Mouse (Mus musculus) forebrain, embryonic 14.5 days (tissue): ENCODE measurements at regions not wholly inside any gene's neighbourhood (a gene's known extent, or its start where the extent isn't known, plus 50 kb on each side); places are given as distances from the start of the nearest gene placed in this dataset.

Experiments
- ATAC-seq: fragments of 200-750 bp; cut with Nextera tagmentation; 2 replicates; pipeline ENCODE4 v1.8.0; 2017; ENCODE audit warnings: mild to moderate bottlenecking, moderate library complexity
- DNase-seq: peaks from one replicate; pipeline ENCODE4 v3.0.0-alpha.2; 2015; ENCODE audit warnings: low spot score
- H3K27ac ChIP-seq: fragments of 300-500 bp; sonication (generic); 2 replicates; pipeline ENCODE4 v1.5.1; 2014; ENCODE audit warnings: low read depth, mild to moderate bottlenecking, control low read depth, low read length, moderate library complexity
- H3K27me3 ChIP-seq: fragments of 300-500 bp; sonication (generic); replicated peaks from 2 replicates; pipeline ENCODE4 v1.6.1; 2014; ENCODE audit warnings: low read length, control low read depth, mixed read lengths; ENCODE audit not compliant: control insufficient read depth, insufficient read depth
- H3K36me3 ChIP-seq: fragments of 300-500 bp; sonication (generic); 2 replicates; pipeline ENCODE4 v1.6.1; 2014; ENCODE audit warnings: low read length, control low read depth; ENCODE audit not compliant: control insufficient read depth, insufficient read depth
- H3K4me1 ChIP-seq: fragments of 300-500 bp; sonication (generic); 2 replicates; pipeline ENCODE4 v1.6.1; 2014; ENCODE audit warnings: antibody characterized with exemption, low read length, control low read depth; ENCODE audit not compliant: control insufficient read depth, insufficient read depth
- H3K4me2 ChIP-seq: fragments of 300-500 bp; sonication (generic); 2 replicates; pipeline ENCODE4 v1.6.1; 2014; ENCODE audit warnings: mild to moderate bottlenecking, control low read depth, low read length
- H3K4me3 ChIP-seq: fragments of 300-500 bp; sonication (generic); 2 replicates; pipeline ENCODE4 v1.5.1; 2014; ENCODE audit warnings: low read depth, low read length, control low read depth
- H3K9ac ChIP-seq: fragments of 300-500 bp; sonication (generic); 2 replicates; pipeline ENCODE4 v1.6.1; 2014; ENCODE audit warnings: mild to moderate bottlenecking, low read length, control low read depth, moderate library complexity
- H3K9me3 ChIP-seq: fragments of 300-500 bp; sonication (generic); replicated peaks from 2 replicates; pipeline ENCODE4 v1.6.1; 2016; ENCODE audit warnings: low read length, control low read depth, mixed read lengths; ENCODE audit not compliant: control insufficient read depth
- WGBS: fragments of 180-500 bp; shearing (Covaris S2); extraction: QIAGEN DNeasy Blood & Tissue Kit; methylation state at CpG from one replicate; pipeline ENCODE4 v1.1.7; 2014; 5-methylcytosine and 5-hydroxymethylcytosine counted together

DNA sequence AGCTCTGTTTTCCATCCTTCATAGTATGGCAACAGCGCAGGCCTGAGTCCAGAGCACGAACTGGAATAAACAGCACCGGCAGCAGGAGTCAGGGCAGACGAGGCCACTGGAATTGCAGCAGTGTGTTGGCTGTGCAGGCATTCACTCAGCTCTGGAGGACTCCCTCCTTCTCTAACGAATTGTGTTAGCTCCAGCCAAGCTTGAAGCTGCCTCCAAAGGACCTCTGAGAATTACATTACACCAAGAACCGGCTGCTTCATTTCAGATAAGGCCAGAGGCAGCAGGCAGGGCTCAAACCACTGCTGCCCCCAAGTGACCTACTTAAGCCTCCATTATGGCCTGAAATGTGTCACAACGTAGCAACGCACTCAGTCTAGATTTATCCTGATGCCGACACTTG lies 162.5 kb upstream of the Igfbp7 start:
- Histone ChIP-seq H3K36me3 (no peaks in the 10 kb centered on the region), H3K9ac (no peak overlapping the region), H3K27ac (no peak overlapping the region), H3K4me3 (no peak overlapping the region), H3K27me3 (0 out of 2 replicates have a peak, but pooled peaks cover 3% of the 10 kb centered on the region), H3K4me2 (no peak overlapping the region), H3K4me1 (no peaks in the 10 kb centered on the region), H3K9me3 (no peaks in the 10 kb centered on the region)
- ATAC-seq (no peak), DNase-seq (no peak)
- 59% methylated on average over 9 of the region's 9 CpGs for WGBS

DNA sequence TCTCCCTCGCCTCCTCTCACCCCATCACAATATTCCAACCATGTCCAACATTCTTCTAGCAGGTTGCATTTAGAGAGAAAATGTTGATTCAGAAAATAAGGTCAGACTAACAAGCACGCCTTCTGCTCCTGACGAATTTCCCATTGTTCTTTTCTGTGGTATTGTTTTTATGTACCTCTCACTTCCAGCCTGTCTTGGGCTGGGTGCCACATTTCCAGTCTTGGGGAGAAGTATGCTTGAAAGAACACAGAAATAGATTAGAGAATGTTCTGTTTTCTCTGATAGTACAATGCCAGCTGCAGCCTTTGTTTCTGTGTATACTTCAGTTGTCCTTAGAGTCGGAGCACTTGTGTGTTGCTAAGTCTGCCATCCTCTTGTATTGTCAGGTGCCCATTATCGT lies 160.3 kb upstream of the Igfbp7 start:
- Histone ChIP-seq H3K4me2 (no peak overlapping the region), H3K9me3 (no peaks in the 10 kb centered on the region), H3K27ac (no peak overlapping the region), H3K4me3 (no peak overlapping the region), H3K4me1 (no peaks in the 10 kb centered on the region), H3K9ac (no peak overlapping the region), H3K27me3 (0 out of 2 replicates have a peak, but pooled peaks cover 3% of the 10 kb centered on the region), H3K36me3 (no peaks in the 10 kb centered on the region)
- 66% methylated on average over 5 of the region's 5 CpGs for WGBS
- DNase-seq = no peak
- no peak for ATAC-seq

DNA sequence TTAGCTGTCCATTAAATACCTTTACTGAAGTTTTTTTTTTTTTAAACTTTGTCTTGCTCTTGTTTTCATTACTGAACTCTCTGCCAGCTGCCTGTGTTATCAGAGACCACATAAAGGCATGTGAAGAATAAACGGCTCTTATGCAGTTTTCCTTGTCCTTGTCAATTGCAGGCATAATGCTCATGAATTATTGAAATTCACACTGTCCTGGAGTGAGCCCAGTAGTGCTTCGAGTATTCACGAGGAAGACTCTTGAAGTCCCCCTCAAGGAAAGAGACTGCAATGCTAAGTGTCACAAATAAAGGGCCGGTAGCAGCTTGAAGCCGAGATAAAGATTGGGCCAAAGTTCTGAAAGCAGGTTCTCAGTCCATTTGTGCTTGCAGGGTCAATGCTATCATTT lies 144.7 kb upstream of the Igfbp7 start:
- no peak for DNase-seq
- Histone ChIP-seq H3K4me1 (no peaks in the 10 kb centered on the region), H3K4me3 (no peak overlapping the region), H3K27ac (no peak overlapping the region), H3K36me3 (no peaks in the 10 kb centered on the region), H3K9ac (no peak overlapping the region), H3K27me3 (0 out of 2 replicates have a peak, but pooled peaks cover under 1% of the 10 kb centered on the region), H3K9me3 (no peaks in the 10 kb centered on the region), H3K4me2 (no peak overlapping the region)
- ATAC-seq = no peak
- 64% methylated on average over 5 of the region's 5 CpGs for WGBS

DNA sequence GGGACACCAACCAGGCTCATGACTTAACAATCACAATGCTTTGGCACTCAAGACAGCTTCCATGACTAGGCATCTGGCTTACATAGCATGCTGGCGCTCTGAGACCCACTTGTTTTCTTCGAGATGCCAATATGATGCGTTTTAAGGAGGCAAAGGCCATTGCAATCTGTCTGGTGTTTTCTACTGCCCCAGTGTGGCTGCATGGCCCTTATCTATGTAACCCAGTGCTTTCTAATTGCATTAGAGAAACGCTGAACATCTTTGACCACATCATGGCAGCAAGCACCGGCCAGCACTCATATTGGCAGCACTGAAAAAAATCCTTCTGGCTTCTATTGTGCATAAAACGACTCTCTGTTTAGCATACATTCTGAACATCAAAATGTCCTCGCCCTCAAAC lies 144.2 kb upstream of the Igfbp7 start:
- DNase-seq (no peak), ATAC-seq (no peak)
- no peak overlapping the region for H3K27ac ChIP-seq
- no peak overlapping the region for H3K9ac ChIP-seq
- H3K9me3 ChIP-seq = no peaks in the 10 kb centered on the region
- 0 out of 2 replicates have a peak, but pooled peaks cover 6% of the 10 kb centered on the region for H3K27me3 ChIP-seq
- H3K4me1 ChIP-seq = no peaks in the 10 kb centered on the region
- no peaks in the 10 kb centered on the region for H3K36me3 ChIP-seq
- H3K4me3 ChIP-seq = no peak overlapping the region
- H3K4me2 ChIP-seq = no peak overlapping the region
- WGBS = 80% methylated on average over 7 of the region's 7 CpGs

DNA sequence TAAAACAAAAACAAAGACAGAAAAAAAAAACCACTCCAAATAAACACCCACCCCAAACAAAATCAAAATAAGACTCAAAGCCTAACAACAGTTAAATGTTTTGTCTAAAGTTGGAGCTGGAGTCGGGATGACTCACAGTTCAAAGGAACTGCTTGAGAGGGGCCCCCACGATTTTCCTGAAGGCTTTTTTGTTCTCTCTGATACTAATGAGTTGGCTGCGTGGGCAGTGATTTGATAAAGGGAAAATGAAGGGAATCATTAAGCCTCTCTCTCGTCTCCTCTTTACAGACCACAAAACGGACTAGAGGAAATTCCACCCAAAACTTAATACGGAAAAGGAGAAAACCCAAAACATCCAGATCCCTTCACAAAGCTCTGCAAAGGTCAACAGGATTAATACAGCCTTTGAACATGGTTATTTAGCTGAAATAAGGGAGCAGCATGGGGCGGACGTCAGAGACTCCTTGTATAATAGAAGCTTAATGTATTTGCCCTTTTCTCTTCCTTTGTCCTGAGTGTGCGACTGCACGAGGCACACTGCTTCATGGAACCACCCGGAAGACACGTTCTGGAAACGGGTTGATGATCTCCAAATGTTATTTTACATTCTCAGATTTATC lies 138.3 kb upstream of the Igfbp7 start:
- WGBS = 3% methylated on average over 13 of the region's 13 CpGs
- H3K9ac ChIP-seq = no peak overlapping the region
- peak; percentile 48; the same call in 1 of the 2 replicates for ATAC-seq
- no peak overlapping the region for H3K4me3 ChIP-seq
- H3K4me2 ChIP-seq = 0 out of 2 replicates have a peak overlapping the region, but pooled peaks have one; percentile 23
- H3K9me3 ChIP-seq = no peaks in the 10 kb centered on the region
- 0 out of 2 replicates have a peak, but pooled peaks cover 6% of the 10 kb centered on the region for H3K27me3 ChIP-seq
- DNase-seq = peak; percentile 48
- no peak overlapping the region for H3K27ac ChIP-seq
- 0 out of 2 replicates have a peak, but pooled peaks cover 3% of the 10 kb centered on the region for H3K4me1 ChIP-seq
- H3K36me3 ChIP-seq = no peaks in the 10 kb centered on the region

DNA sequence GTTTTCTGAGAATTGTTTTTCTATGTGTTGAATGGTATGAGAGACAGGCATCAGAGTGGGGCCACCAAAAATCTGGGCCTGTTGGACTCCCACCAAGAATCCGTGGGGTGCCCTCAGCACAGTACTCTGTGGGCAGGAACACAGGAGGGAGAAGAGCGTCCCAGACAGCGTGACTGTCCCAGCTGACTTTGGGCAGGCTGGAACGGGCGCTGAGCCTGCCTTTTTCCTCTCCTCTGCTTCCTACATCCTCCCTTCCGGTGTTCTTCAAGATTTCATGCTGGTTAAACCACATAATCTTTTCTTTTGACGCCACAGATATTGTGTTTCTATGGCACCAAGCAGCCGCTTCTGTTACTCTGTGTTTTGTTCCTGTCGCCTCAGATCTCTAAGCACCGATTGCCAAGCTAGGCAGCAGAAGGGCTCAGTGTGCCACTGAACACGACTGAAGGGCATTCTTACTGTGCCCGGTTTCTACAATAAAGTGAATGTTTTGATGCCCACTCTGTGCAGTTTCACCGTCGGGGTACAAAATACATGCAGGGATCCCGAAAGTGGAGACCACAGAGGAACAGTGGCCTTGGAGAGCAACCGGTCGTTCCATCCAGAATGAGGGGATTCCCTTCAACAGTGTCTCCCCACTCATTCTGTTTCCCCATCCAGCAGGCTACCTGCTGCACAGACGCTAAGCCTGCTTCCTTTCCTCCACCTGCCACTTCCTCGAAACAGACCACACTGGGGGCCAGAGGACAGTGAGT lies 124.6 kb upstream of the Igfbp7 start:
- Histone ChIP-seq H3K27ac (no peak overlapping the region), H3K4me1 (no peaks in the 10 kb centered on the region), H3K4me3 (no peak overlapping the region), H3K4me2 (no peak overlapping the region), H3K9me3 (no peaks in the 10 kb centered on the region), H3K36me3 (no peaks in the 10 kb centered on the region), H3K27me3 (no peaks in the 10 kb centered on the region), H3K9ac (no peak overlapping the region)
- DNase-seq (peak; percentile 30), ATAC-seq (no peak)
- WGBS = 67% methylated on average over 19 of the region's 19 CpGs

DNA sequence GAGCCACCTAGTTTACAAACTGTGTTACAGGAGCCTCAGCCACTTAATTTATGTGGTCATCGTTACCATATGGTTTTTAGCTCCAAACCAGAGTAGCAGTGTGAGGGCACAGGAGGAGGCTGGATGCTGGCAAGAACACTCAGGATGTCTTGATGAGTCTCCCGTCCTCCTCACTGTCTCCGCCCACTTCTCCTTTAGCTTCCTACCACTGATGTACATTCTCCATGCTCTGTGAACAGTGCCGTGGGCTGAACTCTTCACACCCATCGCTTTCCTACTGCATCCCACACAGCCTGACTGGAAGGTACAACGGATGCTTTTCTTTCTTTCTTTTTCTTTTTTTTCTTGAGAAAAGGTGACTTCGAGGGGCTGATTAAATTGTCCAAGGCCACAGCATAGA lies 122.5 kb upstream of the Igfbp7 start:
- H3K4me1 ChIP-seq = no peaks in the 10 kb centered on the region
- ATAC-seq (no peak), DNase-seq (no peak)
- no peaks in the 10 kb centered on the region for H3K9me3 ChIP-seq
- no peaks in the 10 kb centered on the region for H3K27me3 ChIP-seq
- no peak overlapping the region for H3K27ac ChIP-seq
- no peak overlapping the region for H3K4me2 ChIP-seq
- no peak overlapping the region for H3K4me3 ChIP-seq
- WGBS = 86% methylated on average over 7 of the region's 7 CpGs
- no peaks in the 10 kb centered on the region for H3K36me3 ChIP-seq
- H3K9ac ChIP-seq = no peak overlapping the region

DNA sequence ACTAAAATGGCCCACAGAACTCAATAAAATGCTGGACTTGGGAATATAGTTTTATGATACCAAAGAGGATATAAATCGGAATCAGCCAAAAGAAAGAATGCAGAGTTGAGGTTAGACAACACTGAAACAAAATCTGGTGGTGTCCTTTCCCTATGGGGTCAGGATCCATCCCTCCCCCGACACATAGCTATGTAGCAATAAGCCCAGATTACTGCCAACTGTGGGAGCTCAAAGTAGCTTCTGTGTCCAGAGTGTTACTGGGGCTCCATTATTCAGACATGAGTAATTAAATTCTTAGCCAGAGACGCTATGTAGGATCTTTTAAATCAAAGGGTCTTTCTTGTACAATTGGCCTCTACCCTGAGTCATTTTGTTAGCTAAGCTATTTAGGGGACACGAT lies 109.4 kb upstream of the Igfbp7 start:
- H3K36me3 ChIP-seq = no peaks in the 10 kb centered on the region
- no peaks in the 10 kb centered on the region for H3K4me1 ChIP-seq
- no peaks in the 10 kb centered on the region for H3K9me3 ChIP-seq
- H3K4me2 ChIP-seq = no peak overlapping the region
- H3K27me3 ChIP-seq = no peaks in the 10 kb centered on the region
- H3K4me3 ChIP-seq = no peak overlapping the region
- H3K9ac ChIP-seq = no peak overlapping the region
- H3K27ac ChIP-seq = no peak overlapping the region
- no peak for ATAC-seq
- no peak for DNase-seq
- WGBS = 63% methylated on average over 4 of the region's 4 CpGs

DNA sequence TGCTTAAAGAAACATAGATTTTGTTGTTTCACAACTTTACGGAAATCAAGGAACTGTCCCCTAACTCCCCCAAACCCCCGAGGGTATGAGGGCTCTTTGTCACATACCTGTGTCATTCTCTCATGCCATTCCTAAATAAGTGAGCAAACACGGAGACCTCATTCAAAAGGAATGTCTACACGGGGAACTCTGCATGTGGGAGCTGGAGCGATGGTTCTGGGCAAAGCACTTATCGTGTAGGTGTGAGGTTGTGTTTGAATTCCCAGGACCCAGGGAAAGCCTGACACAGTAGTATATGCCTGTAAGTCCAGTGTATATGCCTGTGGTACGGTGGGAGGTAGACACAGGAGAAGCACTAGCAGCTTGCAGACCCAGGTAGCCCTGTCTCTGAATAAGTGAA lies 107.6 kb upstream of the Igfbp7 start:
- H3K4me3 ChIP-seq = no peak overlapping the region
- DNase-seq (no peak), ATAC-seq (no peak)
- H3K27ac ChIP-seq = no peak overlapping the region
- no peaks in the 10 kb centered on the region for H3K4me1 ChIP-seq
- 90% methylated on average over 7 of the region's 7 CpGs for WGBS
- no peaks in the 10 kb centered on the region for H3K27me3 ChIP-seq
- H3K4me2 ChIP-seq = no peak overlapping the region
- no peaks in the 10 kb centered on the region for H3K36me3 ChIP-seq
- no peak overlapping the region for H3K9ac ChIP-seq
- no peaks in the 10 kb centered on the region for H3K9me3 ChIP-seq
